Mouse (Mus musculus) kidney, adult 9 months (tissue): ENCODE data around the gene B3galnt2.
"Not testable (repeated sequence)": the region's sequence is repeated elsewhere in the genome, so short reads cannot be mapped to it uniquely, and the experiment has no call there.

ENCODE experiments used
- DNase-seq: peaks from one replicate; pipeline ENCODE4 v3.0.0; 2022

B3galnt2 gene

DNA sequence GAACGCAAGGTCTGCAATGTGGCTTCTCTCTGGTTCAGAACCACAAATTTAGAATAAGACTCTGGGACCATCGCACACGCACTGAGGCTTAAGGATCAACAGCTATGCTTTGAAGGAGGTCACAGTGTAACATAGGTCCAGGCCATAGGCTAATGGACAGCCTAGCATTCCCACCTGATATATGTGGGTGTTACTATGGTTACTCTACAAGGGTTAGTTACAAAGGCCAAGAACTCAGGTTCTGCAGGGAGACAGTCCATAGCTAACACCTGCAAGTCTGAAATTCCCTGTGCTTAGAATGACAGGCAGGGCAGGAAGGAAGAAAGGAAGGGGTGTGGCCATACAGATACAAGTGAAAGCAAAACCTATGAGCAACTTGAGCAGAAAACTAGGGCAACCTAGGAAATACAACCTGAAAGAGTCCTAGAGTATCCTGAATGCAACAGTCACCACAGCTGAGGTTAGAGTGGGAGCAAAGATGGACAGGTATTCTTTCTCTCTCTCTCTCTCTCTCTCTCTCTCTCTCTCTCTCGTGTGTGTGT lies 57.3 kb downstream of the B3galnt2 start:
- DNase-seq, result no peak

DNA sequence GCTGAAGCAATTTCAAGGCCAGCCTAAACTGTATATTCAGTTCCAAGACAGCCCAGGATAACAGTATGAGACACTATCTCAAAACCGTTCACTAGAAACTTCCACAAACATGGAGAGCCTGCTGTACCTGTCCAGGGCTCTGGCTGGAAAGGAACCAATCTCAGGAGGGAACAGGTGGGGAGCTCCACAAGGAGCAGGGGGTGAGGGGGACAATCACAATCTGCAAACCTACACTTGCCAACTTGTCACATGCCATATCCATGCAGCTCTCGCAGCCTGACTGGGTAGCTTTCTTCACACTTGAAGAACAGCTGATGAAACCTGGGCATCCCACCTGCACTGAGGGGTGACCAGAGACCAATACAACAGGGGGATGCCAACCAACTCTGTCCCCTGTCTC lies 59.7 kb downstream of the B3galnt2 start:
- no peak for DNase-seq

DNA sequence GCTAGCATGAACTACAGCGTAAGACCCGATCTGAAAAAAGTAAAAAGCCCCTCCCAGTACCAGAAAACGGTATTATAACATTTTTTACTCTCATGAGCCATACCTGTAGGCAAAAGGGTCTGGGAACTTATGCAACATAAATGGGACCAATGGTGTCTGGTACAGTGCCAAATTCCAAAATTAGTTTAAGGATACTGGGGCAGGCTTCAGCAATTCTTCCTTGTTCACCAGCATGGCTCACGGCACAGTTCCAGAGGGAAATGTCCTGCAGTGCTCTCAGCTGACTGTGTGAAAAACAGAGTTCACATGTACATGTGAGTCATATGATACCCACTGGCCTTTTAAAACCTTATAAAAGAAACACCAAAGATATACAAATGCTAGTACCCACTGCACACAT lies 60.3 kb downstream of the B3galnt2 start:
- no peak for DNase-seq

DNA sequence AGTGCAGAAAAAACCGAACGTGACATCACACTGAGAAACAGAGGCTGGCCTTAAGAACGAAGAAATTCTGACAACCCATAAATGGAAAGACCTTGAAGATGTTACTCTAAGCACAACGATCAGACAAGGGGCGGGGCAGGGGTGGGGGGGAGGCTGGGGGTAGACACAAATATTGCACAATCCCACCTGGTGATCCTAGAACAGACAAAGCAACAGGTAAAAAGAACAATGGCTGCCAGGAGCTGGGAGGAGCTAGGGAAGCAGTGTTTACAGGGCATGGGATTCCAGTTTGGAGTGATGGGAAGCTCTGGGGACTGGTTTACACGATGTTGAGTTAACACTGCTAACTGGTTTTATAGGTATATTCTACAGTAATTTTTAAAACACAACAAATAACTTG lies 61.3 kb downstream of the B3galnt2 start:
- DNase-seq, result no peak

DNA sequence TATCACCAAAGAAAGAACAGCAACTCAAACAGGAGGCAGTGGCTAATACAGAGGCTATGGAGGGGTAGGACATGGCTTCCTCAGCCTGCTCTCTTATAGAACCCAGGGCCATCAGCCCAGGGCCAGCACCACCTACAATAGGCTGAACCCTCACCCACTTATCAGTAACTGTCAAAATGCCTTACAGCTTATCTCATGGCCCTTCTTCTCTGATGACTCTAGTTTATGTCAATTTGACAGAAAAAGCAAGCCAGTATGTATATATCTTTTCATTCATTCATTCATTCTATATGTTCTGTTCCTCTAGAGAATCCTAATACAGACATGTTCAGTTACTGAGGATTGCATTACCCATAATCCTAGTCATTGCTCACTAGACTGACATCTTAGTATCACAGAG lies 64.0 kb downstream of the B3galnt2 start:
- no peak for DNase-seq

DNA sequence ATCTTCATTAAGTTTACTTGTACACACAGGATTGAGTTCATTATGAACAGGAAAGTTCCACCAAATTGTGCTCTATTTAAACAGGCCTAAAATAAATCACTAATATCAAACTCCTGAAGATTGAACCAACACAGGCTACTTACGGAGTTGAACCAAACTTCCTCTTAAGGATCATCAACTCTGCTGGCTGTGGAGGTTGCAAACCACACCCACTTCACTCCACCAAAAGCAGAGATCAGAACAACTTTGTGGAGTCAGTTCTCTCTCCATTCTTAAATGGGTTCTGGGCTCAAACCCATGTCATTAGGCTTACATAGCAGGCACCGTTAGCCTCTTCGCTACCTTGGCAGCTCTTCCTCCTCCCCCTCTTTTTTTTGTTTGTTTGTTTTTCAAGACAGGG lies 64.6 kb downstream of the B3galnt2 start:
- no peak for DNase-seq

DNA sequence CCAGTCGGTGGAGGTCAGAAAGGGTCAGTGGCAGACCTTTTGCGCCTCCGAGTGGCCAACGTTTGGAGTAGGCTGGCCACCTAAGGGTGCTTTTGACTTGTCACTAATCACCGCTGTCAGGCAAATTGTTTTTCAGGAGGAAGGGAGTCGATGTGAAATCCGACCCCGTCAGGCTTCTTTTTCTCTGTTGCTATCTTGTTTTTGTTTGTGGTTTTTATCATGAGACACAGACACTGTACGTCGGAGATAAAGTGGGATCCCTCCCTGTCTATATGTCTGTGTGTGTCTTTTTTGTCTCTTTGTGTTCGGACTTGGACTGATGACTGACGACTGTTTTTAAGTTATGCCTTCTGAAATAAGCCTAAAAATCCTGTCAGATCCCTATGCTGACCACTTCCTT lies 67.1 kb downstream of the B3galnt2 start:
- not testable (repeated sequence) for DNase-seq

DNA sequence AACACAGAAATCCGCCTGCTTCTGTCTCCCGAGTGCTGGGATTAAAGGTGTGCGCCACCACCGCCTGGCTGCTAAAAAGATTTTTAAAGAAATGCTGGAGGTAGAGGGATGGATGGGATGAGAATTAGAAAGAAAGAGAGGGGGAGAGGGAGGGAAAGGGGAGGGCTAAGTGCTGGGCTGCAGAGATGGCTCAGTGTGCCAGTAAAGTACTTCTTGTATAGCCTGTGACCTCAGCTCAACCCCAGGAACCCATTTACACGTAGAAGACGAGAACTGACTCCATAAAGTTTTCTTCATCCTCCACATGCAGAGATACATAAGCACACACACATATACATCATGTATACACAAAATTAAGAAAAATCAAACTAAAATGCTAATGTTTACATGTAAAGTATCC lies 71.3 kb downstream of the B3galnt2 start:
- no peak for DNase-seq

DNA sequence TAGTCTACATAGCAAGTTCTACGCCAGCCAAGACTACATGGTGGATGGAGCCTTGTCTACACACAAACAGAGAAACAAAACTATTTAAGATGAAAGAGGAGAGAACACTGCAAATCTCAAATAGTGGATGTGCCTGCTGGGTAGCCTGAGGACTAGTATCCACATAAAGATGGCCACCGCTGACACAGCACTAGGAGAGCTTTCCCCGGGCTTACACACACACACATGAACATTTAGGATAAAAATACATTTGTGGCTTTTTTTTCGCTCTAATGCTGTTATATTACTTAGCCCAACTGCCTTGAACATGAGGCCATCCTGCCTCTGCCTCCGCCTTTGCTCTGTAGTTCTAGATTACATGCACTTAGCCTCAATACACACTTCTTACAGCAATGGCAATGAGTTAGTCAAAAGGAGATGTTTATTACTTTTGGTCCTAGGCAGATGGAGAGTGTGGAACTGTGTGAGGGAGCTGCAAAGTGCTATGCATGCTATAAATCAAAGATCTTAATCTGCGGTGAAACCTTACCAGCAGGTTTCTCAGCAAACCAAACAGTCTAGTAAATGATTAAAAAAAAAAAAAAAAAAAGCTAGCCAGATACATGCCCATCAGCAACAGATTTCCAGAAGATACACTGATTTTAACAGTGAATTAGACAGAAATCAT lies 72.0 kb downstream of the B3galnt2 start:
- no peak for DNase-seq

DNA sequence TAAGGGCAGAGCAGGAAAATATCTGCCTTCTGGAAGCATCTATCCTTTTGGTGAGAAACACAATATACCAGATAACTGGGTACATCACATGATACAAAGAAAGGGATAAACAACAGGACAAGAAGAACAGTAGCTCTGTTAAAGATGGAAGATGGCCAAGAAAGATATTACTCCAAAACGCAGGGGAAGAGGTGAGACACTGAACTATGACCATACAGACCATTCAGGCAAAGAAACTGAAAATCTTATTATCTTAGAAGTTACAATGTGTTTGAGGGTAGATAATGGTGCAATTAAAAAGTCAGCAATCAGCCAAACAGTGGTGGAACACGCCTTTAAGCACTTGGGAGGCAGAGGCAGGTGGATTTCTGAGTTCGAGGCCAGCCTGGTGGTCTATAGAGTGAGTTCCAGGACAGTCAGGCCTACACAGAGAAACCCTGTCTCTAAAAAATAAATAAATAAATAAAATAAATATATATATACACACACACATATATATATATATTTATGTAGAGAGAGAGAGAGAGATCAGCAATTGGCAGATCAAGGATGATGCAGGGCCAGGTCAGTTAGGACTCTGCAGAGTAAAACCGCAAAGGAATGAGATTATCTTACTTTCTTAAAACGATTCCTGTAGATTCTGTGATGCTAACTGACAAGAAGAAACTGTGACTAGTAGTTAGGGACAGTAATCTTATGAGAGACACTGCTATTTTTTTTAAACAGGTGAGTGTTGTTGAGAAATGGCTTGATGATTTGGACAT lies 79.2 kb downstream of the B3galnt2 start:
- no peak for DNase-seq

DNA sequence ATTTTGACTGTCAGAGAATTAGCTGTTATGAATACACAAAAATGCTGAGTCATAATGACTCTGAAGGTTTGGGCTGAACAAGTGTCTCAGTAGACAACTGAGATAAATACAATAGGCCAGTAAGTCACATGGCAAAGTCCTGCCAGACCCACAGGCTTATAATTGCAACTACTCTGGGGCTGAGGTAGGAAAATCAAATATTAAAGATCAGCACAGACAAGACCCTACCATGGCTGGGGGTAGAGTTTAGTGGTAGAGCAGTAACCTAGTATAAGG lies 79.7 kb downstream of the B3galnt2 start:
- DNase-seq, result peak; percentile 16

DNA sequence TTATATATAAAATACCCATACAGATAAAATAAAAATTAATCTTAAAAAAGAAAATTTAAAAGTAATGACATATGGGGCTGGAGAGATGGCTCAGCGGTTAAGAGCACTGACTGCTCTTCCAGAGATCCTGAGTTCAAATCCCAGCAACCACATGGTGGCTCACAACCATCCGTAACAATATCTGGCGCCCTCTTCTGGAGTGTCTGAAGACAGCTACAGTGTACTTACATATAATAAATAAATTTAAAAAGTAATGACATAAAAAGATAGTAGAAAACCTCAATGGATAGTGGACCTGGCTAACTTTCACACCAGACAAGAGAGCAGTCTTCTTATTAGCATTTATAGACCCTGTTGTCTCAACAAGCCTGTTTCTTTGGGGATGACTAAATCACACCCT lies 81.1 kb downstream of the B3galnt2 start:
- DNase-seq, result not testable (repeated sequence)

DNA sequence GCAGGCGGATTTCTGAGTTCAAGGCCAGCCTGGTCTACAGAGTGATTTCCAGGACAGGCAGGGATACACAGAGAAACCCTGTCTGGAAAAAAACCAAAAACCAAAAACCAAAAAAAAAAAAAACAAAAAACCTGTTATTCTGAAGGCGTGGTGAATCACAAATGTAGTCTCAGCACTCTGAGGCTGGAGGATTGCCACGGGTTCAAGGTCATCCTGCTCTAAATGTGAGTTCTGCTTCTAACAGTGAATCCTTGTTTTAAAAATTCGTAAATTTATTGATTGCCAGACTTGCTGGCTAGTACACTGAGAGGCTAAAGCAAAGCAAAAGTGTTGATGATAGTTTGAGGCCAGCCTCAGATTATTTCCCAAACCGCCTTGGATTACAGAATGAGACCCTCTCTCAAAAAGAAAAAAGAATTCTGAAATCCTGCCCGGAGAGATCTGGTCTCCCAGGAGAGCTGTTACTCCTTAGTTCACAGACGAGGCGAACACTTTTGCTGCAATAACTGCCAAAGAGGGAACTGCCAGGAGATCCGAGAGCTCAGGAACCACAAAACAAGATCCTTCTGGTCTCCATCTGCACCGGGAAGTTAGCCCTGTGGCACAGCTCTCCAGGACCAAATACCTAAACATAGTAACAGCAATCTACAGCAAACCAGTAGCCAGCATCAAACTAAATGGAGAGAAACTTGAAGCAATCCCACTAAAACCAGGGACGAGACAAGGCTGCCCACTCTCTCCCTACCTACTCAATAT lies 81.8 kb downstream of the B3galnt2 start:
- DNase-seq, result no peak

DNA sequence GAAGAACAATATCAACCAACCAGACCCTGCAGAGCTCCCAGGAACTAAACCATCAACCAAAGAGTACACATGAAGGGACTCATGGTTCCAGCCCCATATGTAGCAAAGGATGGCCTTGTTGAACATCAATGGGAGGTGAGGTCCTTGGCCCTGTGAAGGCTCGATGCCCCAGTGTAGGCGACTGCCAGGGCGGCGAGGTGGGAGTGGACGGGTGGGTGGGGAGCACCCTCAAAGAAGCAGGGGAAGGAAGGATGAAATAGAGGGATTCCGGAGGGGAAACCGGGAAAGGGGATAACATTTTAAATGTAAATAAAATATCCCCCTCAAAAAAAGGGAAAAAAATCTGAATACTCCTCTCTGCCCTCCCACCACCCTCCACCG lies 84.6 kb downstream of the B3galnt2 start:
- no peak for DNase-seq

DNA sequence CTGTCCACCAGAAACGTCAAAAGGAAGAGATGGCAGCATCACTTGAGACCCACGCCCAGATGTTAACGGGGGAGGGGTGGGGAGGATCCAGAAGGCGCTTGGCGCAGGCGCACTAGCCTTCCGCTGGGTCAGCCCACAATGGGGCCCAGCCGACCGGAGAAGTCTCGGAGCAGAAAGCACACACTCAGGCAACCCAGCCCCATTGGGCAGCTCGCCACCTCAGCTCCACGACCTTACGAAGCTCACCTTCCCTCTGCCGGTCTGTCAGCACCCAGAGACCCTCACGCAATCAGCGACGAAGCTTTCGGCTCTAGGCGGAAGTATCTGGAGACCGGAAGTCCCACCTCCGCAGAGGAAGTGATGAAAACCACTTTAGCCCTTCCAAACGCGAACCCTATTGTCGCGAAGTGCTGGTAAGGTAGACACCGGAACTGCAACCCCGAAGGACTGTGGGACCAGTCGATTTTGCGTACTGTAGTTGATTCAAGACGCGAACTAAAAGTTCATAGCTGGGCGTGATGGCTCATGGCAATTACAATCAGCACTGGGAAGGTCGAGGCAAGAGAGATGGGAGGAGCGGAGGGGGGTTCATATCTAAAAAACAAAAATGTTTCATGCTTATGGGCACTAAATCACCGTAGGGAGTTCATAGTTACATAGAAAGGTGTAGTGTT lies 85.2 kb downstream of the B3galnt2 start, which contains the start of gene Tbce:
Tbce (minus strand) TSS at position 347 of the 674 bp plus-strand sequence.
- DNase-seq, result peak; percentile 94

DNA sequence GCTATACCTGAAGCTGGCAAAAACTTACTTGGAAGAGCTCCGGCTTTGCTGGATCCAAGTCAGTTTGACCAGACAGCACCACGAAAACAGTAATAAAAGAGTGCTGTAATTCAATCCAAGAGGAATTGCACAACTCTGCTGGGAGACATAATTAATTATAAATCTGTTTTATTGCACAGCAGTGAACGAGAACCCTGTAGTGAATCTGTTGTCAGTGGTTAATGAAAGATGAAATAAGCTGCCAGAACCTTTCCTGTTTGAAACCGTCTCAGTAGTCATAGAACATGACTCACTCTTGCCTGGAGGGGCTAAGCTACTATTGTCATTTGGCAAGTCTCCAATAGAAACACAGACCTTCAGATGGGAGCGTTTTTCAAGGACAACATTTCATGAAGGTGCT lies 85.9 kb downstream of the B3galnt2 start:
- DNase-seq, result peak; percentile 36

DNA sequence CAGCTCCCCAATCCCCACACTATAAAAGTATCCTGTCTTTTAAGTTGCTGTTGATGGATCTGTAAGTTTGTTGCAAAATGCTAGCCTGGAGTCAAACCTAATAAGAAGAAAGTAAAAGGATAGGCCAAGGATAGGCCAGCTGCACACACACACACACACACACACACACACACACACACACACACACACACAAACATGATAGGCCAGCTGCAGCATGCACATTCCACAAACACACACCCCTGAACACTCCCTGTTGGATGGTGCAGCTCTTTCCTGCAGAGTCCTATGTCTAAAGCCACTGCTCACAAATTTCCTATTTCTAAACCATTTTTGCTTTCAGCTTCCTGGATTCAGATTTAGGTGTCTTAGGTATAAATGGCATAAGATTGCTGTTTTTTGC lies 89.6 kb downstream of the B3galnt2 start:
- DNase-seq, result no peak

DNA sequence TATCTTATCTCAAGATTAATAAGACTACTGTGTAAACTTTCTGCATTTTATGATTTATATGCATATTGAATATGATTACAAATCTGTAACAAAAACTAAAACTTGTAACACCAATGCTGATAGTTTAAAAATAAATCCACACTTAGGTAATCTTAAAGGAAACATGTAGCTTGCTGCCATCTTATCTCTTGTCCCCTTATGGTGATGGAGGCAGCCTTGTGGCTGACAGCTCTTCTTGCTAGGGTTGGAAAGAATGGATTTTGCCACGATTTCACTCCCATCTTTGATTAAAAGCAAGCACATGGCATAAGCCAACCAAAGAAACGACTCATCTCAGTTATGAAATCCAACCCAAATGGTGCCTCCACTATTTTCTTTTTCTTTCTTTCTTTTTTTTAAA lies 90.3 kb downstream of the B3galnt2 start:
- DNase-seq, result no peak
